Mouse (Mus musculus) forebrain, embryonic 14.5 days (tissue): ENCODE results near the gene Fgfr2. TPM values are rescaled to one million over a fixed set of nuclear protein-coding genes. Genes with fewer than 3 reads are reported as not detected.
"Not testable (repeated sequence)": the region's sequence is repeated elsewhere in the genome, so short reads cannot be mapped to it uniquely, and the experiment has no call there.

Experiments
- ATAC-seq: fragments of 200-750 bp; cut with Nextera tagmentation; 2 replicates; pipeline ENCODE4 v1.8.0; 2017; ENCODE audit warnings: mild to moderate bottlenecking, moderate library complexity
- DNase-seq: peaks from one replicate; pipeline ENCODE4 v3.0.0-alpha.2; 2015; ENCODE audit warnings: low spot score
- H3K27ac ChIP-seq: fragments of 300-500 bp; sonication (generic); 2 replicates; pipeline ENCODE4 v1.5.1; 2014; ENCODE audit warnings: low read depth, mild to moderate bottlenecking, control low read depth, low read length, moderate library complexity
- H3K27me3 ChIP-seq: fragments of 300-500 bp; sonication (generic); replicated peaks from 2 replicates; pipeline ENCODE4 v1.6.1; 2014; ENCODE audit warnings: low read length, control low read depth, mixed read lengths; ENCODE audit not compliant: control insufficient read depth, insufficient read depth
- H3K36me3 ChIP-seq: fragments of 300-500 bp; sonication (generic); 2 replicates; pipeline ENCODE4 v1.6.1; 2014; ENCODE audit warnings: low read length, control low read depth; ENCODE audit not compliant: control insufficient read depth, insufficient read depth
- H3K4me1 ChIP-seq: fragments of 300-500 bp; sonication (generic); 2 replicates; pipeline ENCODE4 v1.6.1; 2014; ENCODE audit warnings: antibody characterized with exemption, low read length, control low read depth; ENCODE audit not compliant: control insufficient read depth, insufficient read depth
- H3K4me2 ChIP-seq: fragments of 300-500 bp; sonication (generic); 2 replicates; pipeline ENCODE4 v1.6.1; 2014; ENCODE audit warnings: mild to moderate bottlenecking, control low read depth, low read length
- H3K4me3 ChIP-seq: fragments of 300-500 bp; sonication (generic); 2 replicates; pipeline ENCODE4 v1.5.1; 2014; ENCODE audit warnings: low read depth, low read length, control low read depth
- H3K9ac ChIP-seq: fragments of 300-500 bp; sonication (generic); 2 replicates; pipeline ENCODE4 v1.6.1; 2014; ENCODE audit warnings: mild to moderate bottlenecking, low read length, control low read depth, moderate library complexity
- H3K9me3 ChIP-seq: fragments of 300-500 bp; sonication (generic); replicated peaks from 2 replicates; pipeline ENCODE4 v1.6.1; 2016; ENCODE audit warnings: low read length, control low read depth, mixed read lengths; ENCODE audit not compliant: control insufficient read depth
- WGBS: fragments of 180-500 bp; shearing (Covaris S2); extraction: QIAGEN DNeasy Blood & Tissue Kit; methylation state at CpG from one replicate; pipeline ENCODE4 v1.1.7; 2014; 5-methylcytosine and 5-hydroxymethylcytosine counted together
- polyA plus RNA-seq: library from polyadenylated mRNA; unstranded; fragments of >200 nt; fragmentation: Nextera tagmentation; extraction: Ambion mirVana; gene quantifications from 2 replicates; pipeline ENCODE4 v1.2.1, GENCODE M21; 2014

Gene Fgfr2
- polyA plus RNA-seq, 1 experiment from 2014 or later, result 35.9 TPM

DNA sequence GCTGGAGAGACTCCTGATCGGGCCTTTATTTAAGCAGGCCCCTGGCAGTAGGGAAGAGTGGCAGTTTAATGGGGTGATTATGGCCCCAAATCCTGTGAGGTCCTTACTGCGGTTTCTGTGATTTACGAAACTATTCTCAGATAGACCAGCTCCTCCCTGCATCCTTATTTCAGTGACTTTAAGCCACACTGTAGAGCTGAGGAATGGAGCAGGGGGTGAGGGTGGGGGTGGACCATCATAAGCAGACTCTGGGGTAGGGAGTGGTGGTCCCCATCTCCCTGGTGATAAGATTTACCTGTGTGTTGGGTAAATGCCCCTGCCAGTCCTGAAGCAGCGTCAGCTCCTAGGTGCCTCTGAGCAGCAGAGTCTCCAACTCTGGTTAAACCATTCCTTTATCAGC, 2516.2 kb downstream of the Fgfr2 start:
- Histone ChIP-seq H3K27me3 (no peaks in the 10 kb centered on the region), H3K4me3 (no peak overlapping the region), H3K9me3 (no peaks in the 10 kb centered on the region), H3K4me2 (no peak overlapping the region), H3K27ac (no peak overlapping the region), H3K36me3 (no peaks in the 10 kb centered on the region), H3K9ac (no peak overlapping the region), H3K4me1 (no peaks in the 10 kb centered on the region)
- WGBS, result 86% methylated on average over 4 of the region's 4 CpGs
- ATAC-seq (no peak), DNase-seq (no peak)

DNA sequence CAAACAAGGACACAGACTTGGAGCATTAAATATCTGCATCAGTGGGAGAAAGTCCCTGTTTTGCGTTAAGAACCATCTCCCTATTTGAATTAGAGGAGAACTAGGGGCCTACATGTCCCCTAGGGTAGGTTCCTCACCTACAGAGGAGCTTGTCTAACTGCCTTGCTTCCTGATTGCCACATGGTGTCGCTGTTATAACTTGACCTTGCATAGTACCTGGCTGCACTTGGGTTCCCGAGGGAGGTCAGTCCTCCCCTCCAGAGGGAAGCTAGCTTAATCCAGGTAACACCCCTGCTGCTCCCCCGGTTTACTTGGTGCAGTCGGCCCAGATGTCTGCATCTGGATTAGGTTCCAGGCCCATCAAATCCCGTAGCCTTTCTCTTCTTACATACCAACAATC, 2518.0 kb downstream of the Fgfr2 start:
- DNase-seq, result no peak
- Histone ChIP-seq H3K9ac (no peak overlapping the region), H3K4me2 (no peak overlapping the region), H3K4me3 (no peak overlapping the region), H3K4me1 (no peaks in the 10 kb centered on the region), H3K36me3 (no peaks in the 10 kb centered on the region), H3K27ac (no peak overlapping the region), H3K9me3 (no peaks in the 10 kb centered on the region), H3K27me3 (no peaks in the 10 kb centered on the region)
- WGBS, result 32% methylated on average over 6 of the region's 6 CpGs
- no peak for ATAC-seq

GRCm38 (mm10) chr7:130604390-130604789, 2518.8 kb downstream of the Fgfr2 start:
- Histone ChIP-seq H3K9ac (no peak overlapping the region), H3K27me3 (no peaks in the 10 kb centered on the region), H3K4me3 (no peak overlapping the region), H3K27ac (no peak overlapping the region), H3K4me1 (no peaks in the 10 kb centered on the region), H3K4me2 (no peak overlapping the region), H3K9me3 (no peaks in the 10 kb centered on the region), H3K36me3 (no peaks in the 10 kb centered on the region)
- WGBS, result 90% methylated on average over 2 of the region's 2 CpGs
- ATAC-seq, result no peak
- DNase-seq, result no peak

GRCm38 (mm10) chr7:130603556-130603955, 2519.6 kb downstream of the Fgfr2 start:
- ATAC-seq (no peak), DNase-seq (no peak)
- Histone ChIP-seq H3K4me1 (no peaks in the 10 kb centered on the region), H3K36me3 (no peaks in the 10 kb centered on the region), H3K4me2 (no peak overlapping the region), H3K9me3 (no peaks in the 10 kb centered on the region), H3K27ac (no peak overlapping the region), H3K27me3 (no peaks in the 10 kb centered on the region), H3K9ac (no peak overlapping the region), H3K4me3 (no peak overlapping the region)
- 87% methylated on average over 5 of the region's 5 CpGs for WGBS

DNA sequence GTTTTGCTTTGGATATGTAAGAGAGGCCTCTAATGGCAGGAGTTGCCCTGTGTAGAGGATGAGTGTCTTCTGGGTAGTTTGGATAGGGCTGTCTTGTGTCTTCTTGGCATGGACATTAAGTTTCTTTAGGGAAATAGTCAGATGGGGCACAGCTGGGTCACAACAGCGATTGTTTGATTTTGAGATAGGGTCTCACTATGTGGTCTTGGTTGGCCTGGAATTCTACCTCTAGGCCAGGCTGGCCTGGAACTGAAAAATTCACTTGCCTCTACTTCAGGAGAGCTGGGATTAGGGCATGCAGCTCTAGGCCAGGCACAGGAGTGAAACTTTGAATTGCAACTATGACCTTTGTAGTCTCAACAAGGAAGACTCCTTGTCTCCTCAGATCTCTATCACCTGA, 2520.3 kb downstream of the Fgfr2 start:
- Histone ChIP-seq H3K27me3 (no peaks in the 10 kb centered on the region), H3K4me3 (no peak overlapping the region), H3K9ac (no peak overlapping the region), H3K36me3 (no peaks in the 10 kb centered on the region), H3K27ac (no peak overlapping the region), H3K4me2 (no peak overlapping the region), H3K9me3 (no peaks in the 10 kb centered on the region), H3K4me1 (peaks cover under 1% of the 10 kb centered on the region; the same call in 1 of the 2 replicates)
- DNase-seq (no peak), ATAC-seq (no peak)
- 88% methylated on average over 1 of the region's 1 CpGs for WGBS

GRCm38 (mm10) chr7:130600546-130600945, 2522.6 kb downstream of the Fgfr2 start:
- H3K9me3 ChIP-seq, result no peaks in the 10 kb centered on the region
- WGBS, result 63% methylated on average over 2 of the region's 2 CpGs
- peaks cover 10% of the 10 kb centered on the region; the same call in 1 of the 2 replicates for H3K4me1 ChIP-seq
- H3K9ac ChIP-seq, result no peak overlapping the region
- H3K4me3 ChIP-seq, result no peak overlapping the region
- H3K27me3 ChIP-seq, result no peaks in the 10 kb centered on the region
- no peaks in the 10 kb centered on the region for H3K36me3 ChIP-seq
- H3K27ac ChIP-seq, result no peak overlapping the region
- DNase-seq, result no peak
- H3K4me2 ChIP-seq, result no peak overlapping the region
- ATAC-seq, result no peak

DNA sequence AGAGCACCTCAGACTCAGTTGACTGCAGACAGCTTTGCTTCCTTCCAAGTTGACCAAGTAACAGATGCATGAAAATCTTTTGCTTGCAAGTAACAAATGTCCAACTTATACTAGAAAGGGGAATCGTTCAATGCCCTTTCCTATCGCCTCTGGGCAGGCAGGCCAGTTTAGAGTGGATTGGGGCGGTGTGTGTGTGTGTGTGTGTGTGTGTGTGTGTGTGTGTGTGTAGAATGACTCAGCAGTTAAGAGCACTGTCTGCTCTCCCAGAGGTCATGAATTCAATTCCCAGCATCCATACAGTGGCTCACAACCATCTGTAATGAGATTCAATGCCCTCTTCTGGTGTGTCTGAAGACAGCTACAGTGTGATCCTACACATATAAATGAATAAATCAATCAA, 2523.1 kb downstream of the Fgfr2 start:
- no peaks in the 10 kb centered on the region for H3K9me3 ChIP-seq
- H3K27ac ChIP-seq, result no peak overlapping the region
- H3K9ac ChIP-seq, result no peak overlapping the region
- ATAC-seq (no peak), DNase-seq (no peak)
- H3K4me3 ChIP-seq, result no peak overlapping the region
- H3K27me3 ChIP-seq, result no peaks in the 10 kb centered on the region
- H3K4me2 ChIP-seq, result no peak overlapping the region
- 83% methylated on average over 3 of the region's 3 CpGs for WGBS
- peaks cover 10% of the 10 kb centered on the region; the same call in 1 of the 2 replicates for H3K4me1 ChIP-seq
- no peaks in the 10 kb centered on the region for H3K36me3 ChIP-seq

GRCm38 (mm10) chr7:130597546-130597945, 2525.6 kb downstream of the Fgfr2 start:
- no peak for ATAC-seq

GRCm38 (mm10) chr7:130596079-130596855, 2526.9 kb downstream of the Fgfr2 start:
- WGBS, result 63% methylated on average over 9 of the region's 19 CpGs
- not testable (repeated sequence) for H3K4me3 ChIP-seq, H3K36me3 ChIP-seq, H3K9ac ChIP-seq, ATAC-seq, DNase-seq, H3K4me2 ChIP-seq, H3K9me3 ChIP-seq, H3K27ac ChIP-seq, H3K27me3 ChIP-seq
- peaks cover 10% of the 10 kb centered on the region; the same call in 1 of the 2 replicates for H3K4me1 ChIP-seq

More at GRCm38 (mm10) chr7:130597546-130597945, 2525.6 kb downstream of the Fgfr2 start:
- Histone ChIP-seq H3K9me3 (no peaks in the 10 kb centered on the region), H3K27me3 (no peaks in the 10 kb centered on the region), H3K4me2 (no peak overlapping the region), H3K27ac (peak overlapping the region; percentile 41; the same call in 1 of the 2 replicates), H3K9ac (no peak overlapping the region), H3K4me1 (peaks cover 10% of the 10 kb centered on the region; the same call in 1 of the 2 replicates), H3K4me3 (no peak overlapping the region), H3K36me3 (no peaks in the 10 kb centered on the region)
- peak; percentile 65 for DNase-seq
- 52% methylated on average over 6 of the region's 6 CpGs for WGBS
